Mouse (Mus musculus): Measurements from ENCODE around the gene Dhps. TPM values are rescaled to one million over a fixed set of nuclear protein-coding genes. Genes with fewer than 3 reads are reported as not detected.
A peak's percentile ranks its signal among the peaks of the same experiment; 100 is the strongest.

Dhps gene
- 60.4 and 69.7 TPM in 2 replicates for total RNA-seq (2015)
- 24.6 and 24.7 TPM in 2 replicates for total RNA-seq (2017)

DNA sequence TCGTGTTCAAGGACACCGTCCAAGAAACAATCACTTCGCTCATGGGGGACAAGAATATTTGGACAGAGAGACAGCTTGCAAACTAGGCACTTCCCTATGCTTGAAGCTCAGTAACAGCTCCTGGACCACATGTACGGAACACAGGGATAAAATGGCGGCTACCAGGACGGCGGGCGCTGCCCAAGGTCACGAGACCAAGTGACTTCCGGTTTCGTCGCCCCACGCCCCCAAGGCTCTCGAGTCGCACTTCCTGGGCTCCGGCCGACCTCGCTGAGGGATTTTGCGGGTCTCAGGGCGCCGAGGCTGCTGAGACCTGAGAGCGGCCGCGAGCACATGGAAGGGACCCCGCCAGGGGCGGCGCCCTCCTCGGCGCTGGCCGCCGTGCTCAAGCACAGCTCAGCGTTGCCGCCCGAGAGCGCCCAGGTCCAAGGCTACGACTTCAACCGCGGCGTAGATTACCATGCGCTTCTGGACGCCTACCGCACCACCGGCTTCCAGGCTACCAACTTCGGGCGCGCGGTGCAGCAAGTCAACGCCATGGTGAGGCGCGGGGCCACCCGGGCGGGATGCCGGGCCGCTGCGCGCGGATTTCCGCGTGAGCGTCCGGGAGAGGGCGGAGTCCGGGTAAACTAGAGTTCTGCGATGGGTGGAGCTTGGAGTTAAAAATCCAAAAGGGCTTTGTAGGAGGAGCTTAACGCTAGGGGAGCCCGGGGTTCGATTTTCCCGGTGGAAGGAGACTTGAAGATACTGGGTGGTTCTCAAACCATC is at the start of gene Dhps:
Gene Dhps (plus strand): TSS at position 244 of the 768 bp plus-strand sequence.
- ATAC-seq (replicated peaks; ENCODE audit: poor library complexity) = peak; percentile 89

GRCm38 (mm10) chr8:85023846-85024245 is 47.7 kb upstream of the Dhps start:
- ATAC-seq (replicated peaks; ENCODE audit: poor library complexity) = no peak

DNA sequence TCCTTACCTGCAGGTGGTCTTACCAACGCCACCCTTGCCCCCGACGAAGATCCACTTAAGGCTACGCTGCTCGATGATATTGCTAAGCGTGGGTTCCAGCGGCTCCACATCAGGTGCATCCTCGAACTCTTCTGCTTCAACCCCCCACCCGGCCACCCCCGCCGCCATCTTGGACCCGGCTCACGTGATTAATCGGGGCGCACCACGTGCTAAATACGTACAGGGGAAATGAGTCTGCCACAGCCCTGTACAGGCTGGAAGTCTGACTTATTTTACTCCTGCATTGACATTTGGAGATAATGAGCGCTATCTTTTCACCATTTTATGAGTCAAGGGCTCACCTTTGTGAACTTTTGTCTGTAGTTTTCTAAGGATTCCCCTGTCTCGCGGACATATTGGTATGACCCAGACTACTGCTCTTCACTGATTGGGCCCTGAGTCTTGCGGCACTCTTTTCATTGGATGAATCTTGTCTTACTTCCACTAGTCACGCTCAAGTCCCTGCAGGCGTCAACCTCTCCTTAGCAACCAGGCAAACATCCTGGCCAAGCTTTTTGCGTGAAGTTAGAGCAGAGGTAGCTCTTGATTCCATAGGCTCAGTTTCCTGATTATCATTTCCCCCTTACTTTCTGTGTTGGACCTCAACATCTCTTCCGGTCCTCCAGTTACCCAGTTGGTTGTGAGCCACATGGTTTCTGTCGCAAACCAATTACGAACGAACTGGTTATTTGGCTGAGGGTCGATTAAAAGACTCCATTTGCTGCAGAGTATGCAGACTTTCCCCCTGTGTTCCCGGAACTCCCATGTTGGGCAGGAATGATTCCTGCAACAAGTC is 46.2 kb upstream of the Dhps start, which contains the start of gene Asna1:
Gene Asna1 (minus strand): TSS at position 184 of the 835 bp plus-strand sequence.
- peak; percentile 87 for ATAC-seq (replicated peaks; ENCODE audit: poor library complexity)

DNA sequence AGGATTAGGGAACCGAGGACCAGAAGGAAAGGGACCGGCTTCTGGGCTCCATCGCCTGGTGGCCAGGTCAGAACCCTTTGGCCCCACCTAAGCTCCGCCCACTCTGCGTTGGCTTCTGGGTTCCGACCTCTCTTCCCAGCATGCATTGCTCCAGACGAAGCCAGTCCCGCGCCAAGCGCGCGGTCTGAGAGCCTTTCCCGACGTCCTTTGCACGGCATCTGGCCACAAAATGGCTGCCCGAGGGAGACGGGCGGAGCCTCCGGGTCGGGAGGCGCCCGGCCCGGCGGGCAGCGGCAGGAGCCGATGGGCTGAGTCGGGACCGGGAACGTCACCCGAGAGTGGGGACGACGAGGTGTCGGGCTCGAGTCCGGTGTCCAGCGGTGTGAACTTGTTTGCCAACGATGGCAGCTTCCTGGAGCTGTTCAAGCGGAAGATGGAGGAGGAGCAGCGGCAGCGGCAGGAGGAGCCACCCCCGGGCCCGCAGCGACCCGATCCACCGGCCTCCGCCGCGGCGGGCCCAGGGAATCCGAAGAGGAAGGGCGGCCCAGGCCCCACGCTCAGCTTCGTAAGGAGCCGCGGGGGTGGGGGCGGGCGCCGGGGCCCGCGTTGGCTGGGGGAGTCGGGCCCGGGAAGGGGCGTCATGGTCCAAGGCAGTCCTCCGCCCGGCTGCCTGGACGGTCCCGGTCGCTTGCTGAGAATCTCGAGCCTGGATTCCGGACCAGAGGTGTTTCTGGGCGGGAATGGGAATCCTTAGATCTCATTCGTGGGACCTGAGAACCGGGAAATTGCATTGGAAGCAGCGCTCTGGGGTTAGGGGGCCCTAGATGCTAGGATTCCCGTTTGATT is 44.7 kb upstream of the Dhps start, which contains the start of gene Trir:
Gene Trir (plus strand): TSS at position 154 of the 846 bp plus-strand sequence.
- peak; percentile 84 for ATAC-seq (replicated peaks; ENCODE audit: poor library complexity)

- ATAC-seq (replicated peaks; ENCODE audit: poor library complexity) = no peak
Observed at GRCm38 (mm10) chr8:85027516-85027855, 44.1 kb upstream of the Dhps start.

- ATAC-seq (replicated peaks; ENCODE audit: poor library complexity) = no peak
Observed at GRCm38 (mm10) chr8:85027922-85028321, 43.6 kb upstream of the Dhps start.

DNA sequence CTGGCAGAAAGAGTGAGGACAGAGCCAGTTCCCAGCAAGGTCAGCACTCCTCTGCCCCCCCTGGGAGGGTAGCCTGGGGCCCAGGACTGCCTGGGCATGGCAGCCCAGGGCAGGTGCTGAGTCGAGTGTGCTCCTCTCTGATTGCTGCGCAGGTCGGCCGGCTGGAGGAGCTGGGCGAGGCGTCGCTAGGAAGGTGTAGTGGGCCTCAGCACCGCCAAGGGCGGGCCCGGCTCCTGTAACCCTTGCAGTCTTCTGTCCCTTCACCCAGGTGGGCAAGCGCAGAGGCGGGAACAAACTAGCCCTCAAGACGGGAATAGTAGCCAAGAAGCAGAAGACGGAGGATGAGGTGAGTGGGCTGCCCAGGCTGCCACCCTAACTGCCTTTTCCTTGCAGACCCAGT is 42.3 kb upstream of the Dhps start:
- no peak for ATAC-seq (replicated peaks; ENCODE audit: poor library complexity)

GRCm38 (mm10) chr8:85032622-85033311 is 38.8 kb upstream of the Dhps start:
- no peak for ATAC-seq (replicated peaks; ENCODE audit: poor library complexity)

DNA sequence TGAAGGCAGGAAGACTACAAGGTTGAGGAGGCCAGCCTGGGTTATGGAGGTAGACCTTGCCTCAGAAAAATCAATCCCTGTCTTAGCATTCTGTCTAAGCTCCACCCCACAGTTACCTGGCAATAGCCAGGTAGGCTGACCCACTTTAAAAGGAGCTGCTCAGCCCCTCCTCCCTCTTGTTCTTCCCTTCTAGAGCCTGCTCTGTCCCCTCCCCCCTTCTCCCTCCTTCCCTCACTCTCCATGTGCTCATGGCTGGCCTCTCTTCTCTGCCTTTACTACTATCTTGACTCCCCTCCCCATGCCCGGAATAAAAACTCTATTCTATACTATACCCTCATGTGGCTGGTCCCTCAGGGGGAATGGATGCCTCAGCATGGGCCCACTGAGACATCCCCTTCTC is 37.7 kb upstream of the Dhps start:
- ATAC-seq (replicated peaks; ENCODE audit: poor library complexity) = no peak

DNA sequence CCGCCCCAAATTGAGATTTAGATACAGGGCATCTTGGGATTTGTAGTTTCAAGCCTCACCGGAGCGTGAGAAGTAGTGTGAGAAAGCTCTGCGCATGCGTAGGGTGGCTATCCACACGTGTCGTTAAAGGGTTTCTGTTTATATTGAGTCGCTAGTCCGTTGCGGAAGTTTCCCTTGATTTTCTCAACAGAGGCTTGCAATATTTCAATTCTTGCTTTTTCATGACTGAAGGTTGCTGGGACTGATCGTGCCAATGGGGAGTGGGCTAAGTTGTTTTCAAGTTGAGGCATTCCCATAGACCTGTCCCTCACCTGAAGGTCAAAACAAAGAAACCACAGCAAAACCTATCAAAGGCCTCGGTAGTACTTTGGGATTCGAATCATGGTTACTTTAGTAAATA is 36.8 kb upstream of the Dhps start:
- ATAC-seq (replicated peaks; ENCODE audit: poor library complexity) = peak; percentile 26

DNA sequence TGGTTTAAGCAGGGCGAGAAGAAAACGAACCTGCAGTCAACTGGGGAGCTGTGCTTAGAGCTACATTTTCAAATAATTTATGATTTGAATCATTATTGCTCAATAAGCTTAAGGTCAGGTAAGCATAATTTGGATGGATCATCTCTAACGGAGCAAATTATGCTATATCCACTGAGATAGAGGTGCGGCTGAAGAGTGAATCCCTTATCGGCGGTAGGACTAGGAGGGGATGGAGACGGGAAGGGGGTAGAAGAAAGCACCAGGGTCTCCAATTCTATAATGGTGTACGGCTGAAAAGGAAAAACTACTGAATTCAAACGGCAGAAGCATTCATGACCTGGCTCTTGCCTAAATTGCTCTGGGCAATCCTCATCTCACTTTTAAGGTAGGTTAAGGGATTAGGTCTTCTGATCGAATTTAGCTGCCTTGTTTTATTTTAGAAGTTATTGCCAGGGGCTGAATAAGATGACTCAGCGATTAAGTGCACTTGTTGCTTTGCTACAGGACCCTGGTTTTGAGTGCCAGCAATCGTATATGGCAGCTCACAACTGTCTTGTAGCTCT is 36.3 kb upstream of the Dhps start:
- no peak for ATAC-seq (replicated peaks; ENCODE audit: poor library complexity)

DNA sequence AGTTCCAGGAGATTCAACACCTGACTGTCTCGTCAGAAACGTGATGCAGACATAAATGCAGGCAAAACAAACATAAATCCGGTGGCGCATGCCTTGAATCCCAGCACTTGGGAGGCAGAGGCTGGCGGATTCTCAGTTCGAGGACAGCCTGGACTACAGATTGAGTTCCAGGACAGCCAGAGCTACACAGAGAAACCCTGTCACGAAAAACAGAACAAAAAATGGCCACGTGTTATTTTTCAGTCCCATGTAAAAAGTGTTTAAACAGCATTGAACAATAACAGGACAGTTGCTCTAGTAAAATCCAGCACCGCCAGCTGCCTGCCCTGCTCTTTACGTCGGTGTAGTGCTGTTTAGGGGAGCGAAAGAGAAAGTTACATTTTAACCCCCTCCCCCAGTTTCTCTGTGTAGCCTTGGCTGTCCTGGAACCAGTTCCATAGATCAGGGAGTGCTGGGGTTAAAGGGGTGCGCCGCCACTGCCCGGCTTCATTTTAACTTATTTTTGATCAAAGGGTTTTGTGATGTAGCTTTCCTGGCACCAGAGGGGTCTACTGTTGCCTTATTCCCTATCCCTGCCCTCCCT is 35.7 kb upstream of the Dhps start:
- no peak for ATAC-seq (replicated peaks; ENCODE audit: poor library complexity)

DNA sequence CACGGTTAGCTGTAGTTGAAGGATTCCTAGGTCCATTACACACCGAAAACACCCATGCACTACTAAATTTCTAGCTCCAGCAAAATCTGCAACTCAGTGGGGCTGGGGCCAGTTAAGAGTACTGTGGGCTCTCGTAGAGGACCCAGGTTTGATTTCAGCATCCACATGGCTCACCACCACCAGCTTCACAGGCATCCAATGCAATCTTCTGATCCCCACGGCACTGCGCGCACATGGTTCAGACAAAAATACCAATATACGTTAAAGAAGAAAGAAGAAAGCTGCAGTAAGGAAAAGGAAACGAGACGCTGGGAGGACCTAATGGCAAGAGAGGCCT is 35.2 kb upstream of the Dhps start:
- ATAC-seq (replicated peaks; ENCODE audit: poor library complexity) = peak; percentile 15; the same call in 1 of the 2 replicates

- ATAC-seq (replicated peaks; ENCODE audit: poor library complexity) = peak; percentile 74
Observed at GRCm38 (mm10) chr8:85036718-85037365, 34.7 kb upstream of the Dhps start, which contains the start of gene Tnpo2. Gene Tnpo2, plus strand, starts transcription at chr8:85036915.

DNA sequence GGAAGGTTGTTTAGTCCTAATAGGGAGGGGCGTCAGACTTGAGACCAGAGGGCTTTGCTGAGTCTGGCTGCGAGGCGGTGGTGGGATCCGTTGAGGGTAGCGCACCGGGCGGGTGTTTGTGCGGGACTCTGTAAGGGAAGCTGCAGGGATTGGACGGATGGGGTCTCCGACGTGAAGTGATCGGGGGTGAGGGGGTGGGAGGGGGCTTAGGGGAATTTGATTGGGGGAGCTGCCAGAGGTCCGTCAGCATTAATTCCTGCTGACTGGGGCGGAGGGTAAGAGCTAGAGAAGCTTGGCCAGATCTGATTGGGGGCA is 34.2 kb upstream of the Dhps start:
- peak; percentile 15 for ATAC-seq (replicated peaks; ENCODE audit: poor library complexity)

- peak; percentile 21; the same call in 1 of the 2 replicates for ATAC-seq (replicated peaks; ENCODE audit: poor library complexity)
Observed at GRCm38 (mm10) chr8:85037681-85038531, 33.7 kb upstream of the Dhps start.

DNA sequence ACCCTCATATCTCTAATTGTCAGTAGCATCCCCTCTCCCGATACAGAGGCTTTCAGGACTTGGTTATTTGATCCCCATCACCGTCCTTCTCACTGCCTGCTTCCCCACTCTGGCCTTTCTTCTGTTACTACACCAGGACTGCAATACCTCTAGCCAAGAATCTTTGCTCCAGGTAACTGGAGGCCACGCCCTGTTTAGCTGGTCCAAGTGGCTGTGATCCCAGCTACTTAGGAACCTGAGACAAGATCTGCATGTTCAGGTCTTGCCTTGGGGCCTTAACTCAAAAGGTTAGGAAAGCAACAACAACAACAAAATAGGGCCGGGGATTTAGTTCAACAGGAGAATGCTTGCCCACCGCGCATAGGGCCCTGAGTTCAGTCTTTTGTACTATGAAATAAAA is 27.9 kb upstream of the Dhps start:
- ATAC-seq (replicated peaks; ENCODE audit: poor library complexity) = no peak

- ATAC-seq (replicated peaks; ENCODE audit: poor library complexity) = no peak
Observed at GRCm38 (mm10) chr8:85057367-85057766, 14.2 kb upstream of the Dhps start.
